Comparison of ENCODE assay signal across 26 mouse cellular contexts in the genomic region with DNA sequence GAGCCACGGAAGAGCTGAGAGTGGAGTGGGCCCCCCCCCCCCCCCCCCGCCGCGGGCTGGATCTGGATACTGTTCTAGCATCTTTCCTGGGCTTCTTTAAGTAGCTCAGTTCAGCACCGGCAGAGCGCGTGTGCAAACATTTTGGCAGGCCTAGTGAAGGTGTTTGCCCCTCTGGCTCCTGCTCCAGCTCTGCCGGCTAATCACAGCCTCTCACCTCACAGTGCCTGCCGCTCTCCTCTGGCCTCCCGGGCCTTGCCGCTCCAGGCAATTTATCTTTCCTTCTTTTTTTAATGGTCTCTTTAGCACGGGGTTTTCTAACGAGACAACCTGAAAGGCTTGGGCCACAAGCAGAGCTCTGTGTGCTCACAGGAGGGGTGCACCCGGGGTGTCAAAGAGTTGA.
DNase-seq lines count a peak whose midpoint lies in the region; ATAC-seq and TF ChIP-seq lines count a peak whose summit lies in the region.
"Had no signal": no experiment of that assay in that cellular context is flagged by ENCODE, and none has a peak within 500 bp of the region (broad histone marks: within the 10 kb centered on the region; RNA-seq: fewer than 3 reads in every experiment).

No protein-coding gene starts in this region.

- H3K9ac ChIP-seq in forebrain, embryonic 13.5 days = 0 out of 2 replicates have a peak overlapping the region, but pooled peaks have one; percentile 34
- no peak overlapping the region for H3K9ac ChIP-seq in forebrain, embryonic 11.5 days (ENCODE audit: low read length)
- no peak overlapping the region for H3K9ac ChIP-seq in forebrain, embryonic 15.5 days (replicated peaks)
- H3K9ac ChIP-seq in midbrain, embryonic 15.5 days = no peak overlapping the region
- H3K9ac ChIP-seq in midbrain, embryonic 13.5 days (replicated peaks) = no peak overlapping the region
- H3K9ac ChIP-seq: embryonic facial prominence, embryonic 13.5 days; embryonic facial prominence, embryonic 15.5 days; forebrain, postnatal 0 days had no signal

- no peaks in the 10 kb centered on the region for H3K36me3 ChIP-seq in forebrain, embryonic 13.5 days (ENCODE audit: poor library complexity, severe bottlenecking)
- H3K36me3 ChIP-seq in forebrain, embryonic 11.5 days (ENCODE audit: control insufficient read depth, insufficient read depth, low read length) = no peaks in the 10 kb centered on the region
- no peaks in the 10 kb centered on the region for H3K36me3 ChIP-seq in forebrain, embryonic 15.5 days
- H3K36me3 ChIP-seq in forebrain, embryonic 10.5 days (replicated peaks) = no peaks in the 10 kb centered on the region
- H3K36me3 ChIP-seq in midbrain, embryonic 15.5 days (replicated peaks) = no peaks in the 10 kb centered on the region
- no peaks in the 10 kb centered on the region for H3K36me3 ChIP-seq in midbrain, embryonic 13.5 days
- H3K36me3 ChIP-seq: embryonic facial prominence, embryonic 13.5 days; embryonic facial prominence, embryonic 15.5 days; G1E had no signal

- 0 out of 2 replicates have a peak, but pooled peaks cover 2% of the 10 kb centered on the region for H3K27me3 ChIP-seq in forebrain, embryonic 13.5 days
- H3K27me3 ChIP-seq in forebrain, embryonic 11.5 days (ENCODE audit: control insufficient read depth, insufficient read depth, low read length) = no peaks in the 10 kb centered on the region
- H3K27me3 ChIP-seq in forebrain, embryonic 15.5 days = no peaks in the 10 kb centered on the region
- H3K27me3 ChIP-seq in forebrain, embryonic 10.5 days (ENCODE audit: poor library complexity, severe bottlenecking) = peaks cover 3% of the 10 kb centered on the region; the same call in 1 of the 2 replicates
- H3K27me3 ChIP-seq in midbrain, embryonic 15.5 days (replicated peaks) = no peaks in the 10 kb centered on the region
- no peaks in the 10 kb centered on the region; the same call in 1 of the 2 replicates for H3K27me3 ChIP-seq in midbrain, embryonic 13.5 days
- H3K27me3 ChIP-seq: CH12.LX; embryonic facial prominence, embryonic 13.5 days; embryonic facial prominence, embryonic 15.5 days had no signal

- no peaks in the 10 kb centered on the region for H3K9me3 ChIP-seq in forebrain, embryonic 13.5 days (replicated peaks)
- H3K9me3 ChIP-seq in forebrain, embryonic 11.5 days (ENCODE audit: control insufficient read depth, low read length) = no peaks in the 10 kb centered on the region
- no peaks in the 10 kb centered on the region for H3K9me3 ChIP-seq in forebrain, embryonic 15.5 days
- no peaks in the 10 kb centered on the region for H3K9me3 ChIP-seq in forebrain, embryonic 10.5 days
- no peaks in the 10 kb centered on the region for H3K9me3 ChIP-seq in midbrain, embryonic 15.5 days
- H3K9me3 ChIP-seq in midbrain, embryonic 13.5 days = no peaks in the 10 kb centered on the region
- H3K9me3 ChIP-seq: embryonic facial prominence, embryonic 13.5 days; embryonic facial prominence, embryonic 15.5 days had no signal

- no peak for TF ChIP-seq POLR2A in brain, embryonic 14.5 days (IDR thresholded peaks at IDR 0.05; ENCODE audit: borderline replicate concordance, extremely low read depth, insufficient read depth, insufficient read length, poor library complexity, severe bottlenecking)

- no peak for ATAC-seq in forebrain, embryonic 13.5 days
- ATAC-seq in forebrain, embryonic 11.5 days (replicated peaks; ENCODE audit: low FRiP score) = no peak
- no peak for ATAC-seq in forebrain, embryonic 15.5 days (replicated peaks)
- ATAC-seq in midbrain, embryonic 15.5 days (replicated peaks) = no peak
- ATAC-seq in midbrain, embryonic 13.5 days = no peak
- ATAC-seq: activated CD4-positive, CD25-positive, alpha-beta regulatory T cell, adult 4 months; CD4-positive, CD25-positive, alpha-beta regulatory T cell, adult 4 months; forebrain, postnatal 0 days; Patski had no signal

- TF ChIP-seq CTCF in brain, embryonic 14.5 days (IDR thresholded peaks at IDR 0.05; ENCODE audit: borderline replicate concordance, extremely low read depth, insufficient read depth, insufficient read length) = no peak

- H3K4me1 ChIP-seq in forebrain, embryonic 13.5 days = peaks cover 59% of the 10 kb centered on the region
- H3K4me1 ChIP-seq in forebrain, embryonic 11.5 days (replicated peaks; ENCODE audit: control insufficient read depth, insufficient read depth, low read length) = peaks cover 6% of the 10 kb centered on the region; the same call in 1 of the 2 replicates
- peaks cover 49% of the 10 kb centered on the region for H3K4me1 ChIP-seq in forebrain, embryonic 15.5 days
- H3K4me1 ChIP-seq in forebrain, embryonic 10.5 days = peaks cover 30% of the 10 kb centered on the region
- peaks cover 29% of the 10 kb centered on the region for H3K4me1 ChIP-seq in midbrain, embryonic 15.5 days
- peaks cover 38% of the 10 kb centered on the region for H3K4me1 ChIP-seq in midbrain, embryonic 13.5 days (replicated peaks)

- H3K27ac ChIP-seq in forebrain, embryonic 13.5 days = no peak overlapping the region; the same call in 1 of the 2 replicates
- H3K27ac ChIP-seq in forebrain, embryonic 11.5 days (ENCODE audit: low read depth, low read length) = no peak overlapping the region
- H3K27ac ChIP-seq in forebrain, embryonic 15.5 days (replicated peaks) = 0 out of 2 replicates have a peak overlapping the region, but pooled peaks have one; percentile 26
- no peak overlapping the region for H3K27ac ChIP-seq in forebrain, embryonic 10.5 days
- peak overlapping the region; percentile 24; the same call in 1 of the 2 replicates for H3K27ac ChIP-seq in midbrain, embryonic 15.5 days
- no peak overlapping the region; the same call in 1 of the 2 replicates for H3K27ac ChIP-seq in midbrain, embryonic 13.5 days
- H3K27ac ChIP-seq: embryonic facial prominence, embryonic 13.5 days; embryonic facial prominence, embryonic 15.5 days had no signal

- DNase-seq in forebrain, embryonic 11.5 days (ENCODE audit: low spot score) = no peak
- no peak for DNase-seq in forebrain, embryonic 10.5 days (ENCODE audit: extremely low spot score, low spot score)
- peak; percentile 67 for DNase-seq in brain, embryonic 14.5 days (ENCODE audit: low read depth)
- DNase-seq: adrenal gland, adult 8-10 months; adrenal gland, postnatal 14 days; adrenal gland, postnatal 36 days; B cell, adult 2 months; cerebellum, adult 11 months; cerebellum, adult 18-20 months; cerebellum, adult 8-10 months; cerebellum, adult 9-11 months; cerebellum, postnatal 14 days; cerebellum, postnatal 36 days; embryo, embryonic 11 days; forebrain, postnatal 0 days had no signal

- H3K4me2 ChIP-seq in forebrain, embryonic 13.5 days = no peak overlapping the region
- H3K4me2 ChIP-seq in forebrain, embryonic 11.5 days (ENCODE audit: low read depth, low read length, severe bottlenecking) = no peak overlapping the region
- H3K4me2 ChIP-seq in forebrain, embryonic 15.5 days (replicated peaks) = no peak overlapping the region
- H3K4me2 ChIP-seq in midbrain, embryonic 15.5 days = no peak overlapping the region
- no peak overlapping the region for H3K4me2 ChIP-seq in midbrain, embryonic 13.5 days (replicated peaks)
- H3K4me2 ChIP-seq: embryonic facial prominence, embryonic 13.5 days; embryonic facial prominence, embryonic 15.5 days had no signal

- 22% methylated on average over 10 of the region's 14 CpGs for WGBS in forebrain, embryonic 13.5 days
- WGBS in forebrain, embryonic 11.5 days = 27% methylated on average over 13 of the region's 14 CpGs
- 17% methylated on average over 10 of the region's 14 CpGs for WGBS in forebrain, embryonic 15.5 days
- 43% methylated on average over 10 of the region's 14 CpGs for WGBS in forebrain, embryonic 10.5 days
- 32% methylated on average over 11 of the region's 14 CpGs for WGBS in midbrain, embryonic 15.5 days
- 49% methylated on average over 11 of the region's 14 CpGs for WGBS in midbrain, embryonic 13.5 days

- H3K4me3 ChIP-seq in forebrain, embryonic 13.5 days = no peak overlapping the region
- H3K4me3 ChIP-seq in forebrain, embryonic 11.5 days (ENCODE audit: low read depth, low read length) = no peak overlapping the region
- no peak overlapping the region for H3K4me3 ChIP-seq in forebrain, embryonic 15.5 days
- no peak overlapping the region for H3K4me3 ChIP-seq in forebrain, embryonic 10.5 days
- H3K4me3 ChIP-seq in midbrain, embryonic 15.5 days = no peak overlapping the region
- H3K4me3 ChIP-seq in midbrain, embryonic 13.5 days (replicated peaks) = no peak overlapping the region
- H3K4me3 ChIP-seq: embryonic facial prominence, embryonic 13.5 days; embryonic facial prominence, embryonic 15.5 days had no signal

Comparison
In these comparisons a context has a peak if more than half of its experiments do, and no peak if none do; other contexts are left out.
1. H3K27ac ChIP-seq: peak in forebrain, embryonic 15.5 days (single experiment) and midbrain, embryonic 15.5 days (single experiment); none in forebrain, embryonic 13.5 days (single experiment), forebrain, embryonic 11.5 days (single experiment), forebrain, embryonic 10.5 days (single experiment) and midbrain, embryonic 13.5 days (single experiment).